Mouse (Mus musculus) G1E (cell line): ENCODE data around the gene Col4a3.

ENCODE experiments used
- CTCF ChIP-seq: IDR thresholded peaks from 2 replicates; pipeline ENCODE4 v1.5.1; 2012; ENCODE audit warnings: low read depth, low read length, inconsistent platforms, mixed read lengths
- GATA1 ChIP-seq: IDR thresholded peaks from 2 replicates; pipeline ENCODE4 v1.6.1; 2012; ENCODE audit warnings: borderline replicate concordance, low read length, inconsistent platforms, mixed read lengths
- GATA2 ChIP-seq: IDR thresholded peaks from 2 replicates; pipeline ENCODE4 v1.6.1; 2012; ENCODE audit warnings: low read depth, low read length, inconsistent platforms, borderline replicate concordance
- POLR2AphosphoS5 ChIP-seq: IDR thresholded peaks from 2 replicates; pipeline ENCODE4 v1.6.1; 2012; ENCODE audit warnings: low read depth, low read length, inconsistent platforms; ENCODE audit not compliant: insufficient replicate concordance
- TAL1 ChIP-seq: conservative IDR thresholded peaks from 2 replicates; pipeline ENCODE4 v1.6.1; 2012; ENCODE audit warnings: low read depth, low read length, inconsistent platforms, mixed read lengths

DNA sequence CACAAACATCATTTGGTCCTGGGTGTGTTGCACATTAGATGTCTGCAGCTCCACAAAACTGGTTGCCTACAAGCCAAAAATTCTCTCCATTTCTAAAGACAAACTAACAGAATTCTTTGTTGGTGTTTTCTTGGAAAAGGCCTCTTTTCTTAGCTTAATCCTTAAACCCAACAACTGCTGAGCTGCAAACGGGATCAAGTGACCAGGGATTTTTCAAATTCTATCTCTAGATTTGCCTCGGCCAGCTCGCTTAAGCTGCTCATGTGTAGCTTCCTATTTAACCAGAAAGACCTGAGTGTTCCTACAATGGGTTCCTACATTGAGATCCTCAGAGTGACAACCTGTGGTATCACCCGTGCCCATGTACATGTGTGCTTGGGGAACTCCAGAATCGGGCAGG is 33.3 kb downstream of the Col4a3 start:
- TF ChIP-seq CTCF (no peak), TAL1 (no peak), GATA1 (no peak), POLR2AphosphoS5 (no peak), GATA2 (no peak)
